Mouse (Mus musculus) midbrain, postnatal 0 days (tissue): ENCODE measurements around the gene Ifi205. TPM values are rescaled to one million over a fixed set of nuclear protein-coding genes. Genes with fewer than 3 reads are reported as not detected.

Experiments
- ATAC-seq: fragments of 200-750 bp; cut with Nextera tagmentation; 2 replicates; pipeline ENCODE4 v1.8.0; 2017; ENCODE audit warnings: moderate number of reproducible peaks, mild to moderate bottlenecking, moderate TSS enrichment, moderate library complexity; ENCODE audit not compliant: low FRiP score
- DNase-seq: peaks from one replicate; pipeline ENCODE4 v3.0.0-alpha.2; 2015; ENCODE audit warnings: low spot score
- H3K27ac ChIP-seq: fragments of 300-500 bp; sonication (generic); 2 replicates; pipeline ENCODE4 v1.5.1; 2014; ENCODE audit warnings: low read depth, mild to moderate bottlenecking, low read length, mixed read lengths
- H3K27me3 ChIP-seq: fragments of 300-500 bp; sonication (generic); 2 replicates; pipeline ENCODE4 v1.6.1; 2014; ENCODE audit warnings: low read length, control low read depth, mixed read lengths; ENCODE audit not compliant: insufficient read depth
- H3K36me3 ChIP-seq: fragments of 300-500 bp; sonication (generic); 2 replicates; pipeline ENCODE4 v1.6.1; 2014; ENCODE audit warnings: low read length, control low read depth, mixed read lengths; ENCODE audit not compliant: insufficient read depth
- H3K4me1 ChIP-seq: fragments of 300-500 bp; sonication (generic); 2 replicates; pipeline ENCODE4 v1.6.1; 2014; ENCODE audit warnings: mild to moderate bottlenecking, control low read depth, antibody characterized with exemption, low read length, mixed read lengths; ENCODE audit not compliant: insufficient read depth
- H3K4me2 ChIP-seq: fragments of 300-500 bp; sonication (generic); 2 replicates; pipeline ENCODE4 v1.6.1; 2014; ENCODE audit warnings: low read depth, mild to moderate bottlenecking, low read length, mixed read lengths; ENCODE audit not compliant: poor library complexity, severe bottlenecking
- H3K4me3 ChIP-seq: fragments of 300-500 bp; sonication (generic); 2 replicates; pipeline ENCODE4 v1.5.1; 2014; ENCODE audit warnings: low read depth, mild to moderate bottlenecking, low read length, moderate library complexity
- H3K9ac ChIP-seq: fragments of 300-500 bp; sonication (generic); replicated peaks from 2 replicates; pipeline ENCODE4 v1.6.1; 2014; ENCODE audit warnings: mild to moderate bottlenecking, low read length, moderate library complexity, mixed read lengths; ENCODE audit not compliant: poor library complexity, severe bottlenecking
- H3K9me3 ChIP-seq: fragments of 300-500 bp; sonication (generic); 2 replicates; pipeline ENCODE4 v1.6.1; 2016; ENCODE audit warnings: low read length, control low read depth
- CTCF ChIP-seq: IDR thresholded peaks from 2 replicates; pipeline ENCODE4 v1.5.1; 2016; ENCODE audit warnings: antibody characterized with exemption, mild to moderate bottlenecking
- polyA plus RNA-seq: library from polyadenylated mRNA; unstranded; fragments of >200 nt; fragmentation: Nextera tagmentation; extraction: Ambion mirVana; gene quantifications from 2 replicates; pipeline ENCODE4 v1.2.1, GENCODE M21; 2015
- total RNA-seq: library from RNA; depleted of rRNA; stranded (reverse); fragments of >200 nt; gene quantifications from 2 replicates; pipeline ENCODE4 v1.2.3, GENCODE M21; 2014; rRNA removed

Gene Ifi205
- total and polyA plus RNA-seq, 2 experiments from 2014 or later = 0.11 TPM; not detected in 1

GRCm38 (mm10) chr1:173977622-173978021 is 54.0 kb downstream of the Ifi205 start:
- Histone ChIP-seq H3K9me3 (no peaks in the 10 kb centered on the region), H3K9ac (no peak overlapping the region), H3K27ac (no peak overlapping the region), H3K36me3 (no peaks in the 10 kb centered on the region), H3K4me2 (no peak overlapping the region), H3K4me1 (no peaks in the 10 kb centered on the region), H3K4me3 (no peak overlapping the region), H3K27me3 (no peaks in the 10 kb centered on the region)
- TF ChIP-seq CTCF = no peak
- no peak for DNase-seq
- ATAC-seq = no peak

GRCm38 (mm10) chr1:173973111-173973510 is 58.5 kb downstream of the Ifi205 start:
- no peaks in the 10 kb centered on the region for H3K36me3 ChIP-seq
- no peak overlapping the region for H3K9ac ChIP-seq
- no peaks in the 10 kb centered on the region for H3K4me1 ChIP-seq
- ATAC-seq = no peak
- no peak overlapping the region for H3K4me2 ChIP-seq
- no peaks in the 10 kb centered on the region for H3K27me3 ChIP-seq
- DNase-seq = peak; percentile 21
- H3K4me3 ChIP-seq = no peak overlapping the region
- no peaks in the 10 kb centered on the region for H3K9me3 ChIP-seq
- TF ChIP-seq CTCF = no peak
- no peak overlapping the region for H3K27ac ChIP-seq

Other genes starting within 250 kb of the Ifi205 start
- 0.80 TPM in 1 of 2 replicates, not detected in the other for gene Ifi211, start 118.8 kb downstream of the Ifi205 start, total RNA-seq
- 0.34 and 0.48 TPM in 2 replicates for gene Ifi211, start 118.8 kb downstream of the Ifi205 start, polyA plus RNA-seq
- 0.19 and 0.27 TPM in 2 replicates for gene Mndal, start 89.3 kb downstream of the Ifi205 start, total RNA-seq
- 1.5 and 1.8 TPM in 2 replicates for gene Mndal, start 89.3 kb downstream of the Ifi205 start, polyA plus RNA-seq
- 0.99 and 1.5 TPM in 2 replicates for gene Ifi203, start 89.1 kb downstream of the Ifi205 start, total RNA-seq
- 0.31 and 1.4 TPM in 2 replicates for gene Ifi203, start 89.1 kb downstream of the Ifi205 start, polyA plus RNA-seq
- not detected in 2 replicates for gene Ifi202b, start 49.1 kb downstream of the Ifi205 start, total RNA-seq
- gene Ifi202b, start 49.1 kb downstream of the Ifi205 start, polyA plus RNA-seq = not detected in 2 replicates
- not detected in 2 replicates for gene Olfr433, start 8.9 kb upstream of the Ifi205 start, total RNA-seq
- gene Olfr433, start 8.9 kb upstream of the Ifi205 start, polyA plus RNA-seq = not detected in 2 replicates
- gene Olfr432, start 17.4 kb upstream of the Ifi205 start, total RNA-seq = not detected in 2 replicates
- not detected in 2 replicates for gene Olfr432, start 17.4 kb upstream of the Ifi205 start, polyA plus RNA-seq
- not detected in 2 replicates for gene Olfr430, start 34.8 kb upstream of the Ifi205 start, total RNA-seq
- gene Olfr430, start 34.8 kb upstream of the Ifi205 start, polyA plus RNA-seq = not detected in 2 replicates
- gene Olfr429, start 52.5 kb upstream of the Ifi205 start, total RNA-seq = not detected in 2 replicates
- 0.10 TPM in 1 of 2 replicates, not detected in the other for gene Olfr429, start 52.5 kb upstream of the Ifi205 start, polyA plus RNA-seq
- gene Olfr427, start 65.1 kb upstream of the Ifi205 start, total RNA-seq = not detected in 2 replicates
- gene Olfr427, start 65.1 kb upstream of the Ifi205 start, polyA plus RNA-seq = not detected in 2 replicates
- not detected in 2 replicates for gene Olfr231, start 89.4 kb upstream of the Ifi205 start, total RNA-seq
- not detected in 2 replicates for gene Olfr231, start 89.4 kb upstream of the Ifi205 start, polyA plus RNA-seq
- not detected in 2 replicates for gene Olfr424, start 99.7 kb upstream of the Ifi205 start, total RNA-seq
- not detected in 2 replicates for gene Olfr424, start 99.7 kb upstream of the Ifi205 start, polyA plus RNA-seq
- gene Olfr420, start 123.8 kb upstream of the Ifi205 start, total RNA-seq = not detected in 2 replicates
- gene Olfr420, start 123.8 kb upstream of the Ifi205 start, polyA plus RNA-seq = not detected in 2 replicates
- 0.16 and 0.19 TPM in 2 replicates for gene Spta1, start 141.0 kb upstream of the Ifi205 start, total RNA-seq
- gene Spta1, start 141.0 kb upstream of the Ifi205 start, polyA plus RNA-seq = 0.04 TPM in 1 of 2 replicates, not detected in the other
- gene Olfr419, start 220.3 kb upstream of the Ifi205 start, total RNA-seq = not detected in 2 replicates
- not detected in 2 replicates for gene Olfr419, start 220.3 kb upstream of the Ifi205 start, polyA plus RNA-seq